ENCODE assay signal across 24 mouse cellular contexts in genomic region chr7:46810325-46810724, GRCm38 (mm10). TPM values are rescaled to one million over a fixed set of nuclear protein-coding genes. Genes with fewer than 3 reads are reported as not detected.
"Had no signal": no experiment of that assay in that cellular context is flagged by ENCODE, and none has a peak within 500 bp of the region (broad histone marks: within the 10 kb centered on the region; RNA-seq: fewer than 3 reads in every experiment).

No protein-coding gene starts in this region.

- H3K4me3 ChIP-seq: neural tube, embryonic 15.5 days; stomach, embryonic 15.5 days had no signal

- H3K4me1 ChIP-seq: neural tube, embryonic 15.5 days; stomach, embryonic 15.5 days had no signal

- DNase-seq: retina, postnatal 1 day; right cerebral cortex, adult 18-20 months; right cerebral cortex, postnatal 14 days; right cerebral cortex, postnatal 25 days; right cerebral cortex, postnatal 4 days; spleen, adult 18-20 months; thymus, adult 18-20 months; thymus, adult 2 months; thymus, postnatal 14 days; thymus, postnatal 25 days; thymus, postnatal 36 days; thymus, postnatal 4 days had no signal

- H3K9me3 ChIP-seq: neural tube, embryonic 15.5 days; stomach, embryonic 15.5 days had no signal

- H3K4me2 ChIP-seq: neural tube, embryonic 15.5 days; stomach, embryonic 15.5 days had no signal

- H3K27me3 ChIP-seq: neural tube, embryonic 15.5 days; stomach, embryonic 15.5 days had no signal

- H3K27ac ChIP-seq: neural tube, embryonic 15.5 days; stomach, embryonic 15.5 days; stomach, postnatal 0 days had no signal

- H3K9ac ChIP-seq: neural tube, embryonic 15.5 days; stomach, embryonic 15.5 days had no signal

RNA-seq across cellular contexts. Expression of gene Ldhc, which starts 50.7 kb away (rescaled TPM):
- polyA plus RNA-seq: small intestine, adult 2 months; spleen, adult 2 months; stomach, embryonic 14.5 days; stomach, embryonic 16.5 days; stomach, postnatal 0 days; thymus, postnatal 0 days; urinary bladder, adult 2 months had no signal

RNA-seq across cellular contexts. Expression of gene Saa2, which starts 58.7 kb away (rescaled TPM):
- total RNA-seq: neutrophil, adult 5-6 weeks had no signal
- polyA plus RNA-seq: neural tube, embryonic 14.5 days; neural tube, embryonic 15.5 days; small intestine, adult 2 months; spleen, adult 2 months; stomach, embryonic 14.5 days; stomach, embryonic 15.5 days; stomach, embryonic 16.5 days; testis, adult 2 months; urinary bladder, adult 2 months had no signal
